Mouse (Mus musculus): Measurements from ENCODE around the gene Pno1. TPM values are rescaled to one million over a fixed set of nuclear protein-coding genes. Genes with fewer than 3 reads are reported as not detected.
"Not testable (repeated sequence)": the region's sequence is repeated elsewhere in the genome, so short reads cannot be mapped to it uniquely, and the experiment has no call there.

Gene Pno1
- polyA plus RNA-seq (2015; fragmentation: Nextera tagmentation; extraction: Ambion mirVana), result 50.3 and 51.0 TPM in 2 replicates

DNA sequence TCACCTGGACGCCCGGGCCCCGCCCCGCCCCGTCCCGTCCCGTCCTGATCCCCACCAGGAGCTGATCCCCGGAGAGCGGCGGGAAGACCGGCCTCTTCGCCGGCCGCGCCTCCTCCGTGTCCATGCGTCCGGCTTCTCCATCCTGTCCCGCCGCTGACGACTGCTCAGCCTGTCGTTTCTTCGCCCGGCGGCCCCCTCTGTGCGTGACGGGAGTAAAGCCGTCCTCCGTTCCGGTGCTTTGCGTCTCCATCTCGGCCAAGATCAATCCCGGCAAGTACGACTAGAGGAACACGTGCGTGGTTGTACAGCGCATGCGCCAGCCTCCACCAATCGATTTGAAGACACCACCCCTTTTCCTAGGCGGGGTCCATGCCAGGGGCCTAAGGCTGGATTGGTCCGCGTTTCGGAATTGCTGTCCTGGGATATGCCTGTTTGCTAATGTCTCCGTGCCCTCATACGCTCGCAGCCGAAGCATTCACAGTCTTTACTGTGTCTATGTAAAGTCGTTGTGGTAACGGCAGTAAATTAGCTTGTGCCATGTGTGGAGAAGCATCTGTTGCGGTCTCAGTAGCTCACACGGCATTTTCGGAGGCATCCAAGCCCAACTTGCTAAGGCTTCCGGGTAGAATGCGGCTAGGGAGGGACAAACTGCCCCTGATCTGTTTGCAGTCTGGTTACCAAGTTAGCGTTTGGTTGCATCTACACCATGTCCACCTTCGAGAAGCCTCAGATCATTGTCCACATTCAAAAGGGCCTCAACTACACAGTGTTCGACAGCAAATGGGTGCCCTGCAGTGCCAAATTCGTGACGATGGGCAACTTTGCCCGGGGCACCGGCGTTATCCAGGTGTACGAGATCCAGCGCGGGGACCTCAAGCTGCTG is at the start of gene Pno1:
Gene Pno1, minus strand, starts transcription at position 311 of the 883 bp plus-strand sequence.
- peak; percentile 99 for ATAC-seq (ENCODE audit: low FRiP score)
- Histone ChIP-seq H3K27ac (peak within 1 kb of the TSS; percentile 82), H3K9me3 (no peaks in the 10 kb centered on the region), H3K9ac (peak within 1 kb of the TSS; percentile 85), H3K36me3 (peaks cover 22% of the 10 kb centered on the region), H3K4me1 (replicated peaks) (peaks cover 20% of the 10 kb centered on the region), H3K27me3 (no peaks in the 10 kb centered on the region), H3K4me2 (peak within 1 kb of the TSS; percentile 68), H3K4me3 (peak within 1 kb of the TSS; percentile 91)
- under 1% methylated on average over 65 of the region's 65 CpGs for WGBS

DNA sequence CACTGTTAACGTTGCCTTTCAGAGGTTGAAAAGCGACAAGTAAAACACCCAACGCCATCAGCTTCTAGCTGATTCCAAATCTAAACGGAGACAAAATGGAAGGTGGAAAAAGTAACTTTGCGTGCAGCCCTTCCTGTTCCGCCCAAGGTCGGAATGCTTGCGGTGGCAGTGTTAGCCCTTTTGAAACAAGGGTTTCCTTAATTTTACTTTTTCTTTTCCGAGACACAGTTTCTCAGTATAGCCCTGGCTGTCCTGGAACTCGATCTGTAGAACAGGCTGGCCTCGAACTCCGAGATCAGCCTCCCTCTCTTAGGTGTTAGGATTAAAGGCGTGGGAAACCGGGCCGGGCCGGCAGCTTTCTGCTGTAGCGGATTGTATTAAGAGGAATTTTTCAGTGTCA is 46.5 kb upstream of the Pno1 start:
- Histone ChIP-seq H3K4me2 (peak overlapping the region; percentile 63), H3K9me3 (no peaks in the 10 kb centered on the region), H3K27me3 (no peaks in the 10 kb centered on the region), H3K36me3 (no peaks in the 10 kb centered on the region), H3K9ac (peak overlapping the region; percentile 83), H3K4me1 (replicated peaks) (peaks cover 17% of the 10 kb centered on the region), H3K4me3 (peak overlapping the region; percentile 71), H3K27ac (peak overlapping the region; percentile 92)
- peak; percentile 21; the same call in 1 of the 2 replicates for ATAC-seq (ENCODE audit: low FRiP score)
- WGBS, result 1% methylated on average over 17 of the region's 17 CpGs

DNA sequence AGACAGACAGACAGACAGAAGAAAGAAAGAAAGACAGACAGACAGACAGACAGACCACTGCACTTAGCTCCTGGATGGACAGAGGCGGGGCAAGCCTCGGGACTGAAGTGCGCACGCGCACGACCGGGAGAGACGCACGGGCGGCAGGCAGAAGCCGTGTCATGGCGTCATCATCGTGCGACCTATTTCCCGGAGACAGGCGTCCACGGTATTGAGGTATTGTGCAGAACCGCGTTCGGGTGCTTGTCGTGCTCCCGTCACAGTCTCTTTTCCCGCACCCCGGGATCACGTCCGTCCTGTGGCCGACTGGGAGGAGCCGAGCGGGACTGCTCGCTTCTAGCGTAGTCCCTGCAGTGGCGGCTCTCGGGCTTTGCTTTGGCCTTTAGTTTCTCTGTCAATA is 46.1 kb upstream of the Pno1 start, which contains the start of gene C1d:
Gene C1d, plus strand, starts transcription at position 137 of the 400 bp plus-strand sequence.
- H3K4me3 ChIP-seq, result peak within 1 kb of the TSS; percentile 71
- ATAC-seq (ENCODE audit: low FRiP score), result peak; percentile 94

DNA sequence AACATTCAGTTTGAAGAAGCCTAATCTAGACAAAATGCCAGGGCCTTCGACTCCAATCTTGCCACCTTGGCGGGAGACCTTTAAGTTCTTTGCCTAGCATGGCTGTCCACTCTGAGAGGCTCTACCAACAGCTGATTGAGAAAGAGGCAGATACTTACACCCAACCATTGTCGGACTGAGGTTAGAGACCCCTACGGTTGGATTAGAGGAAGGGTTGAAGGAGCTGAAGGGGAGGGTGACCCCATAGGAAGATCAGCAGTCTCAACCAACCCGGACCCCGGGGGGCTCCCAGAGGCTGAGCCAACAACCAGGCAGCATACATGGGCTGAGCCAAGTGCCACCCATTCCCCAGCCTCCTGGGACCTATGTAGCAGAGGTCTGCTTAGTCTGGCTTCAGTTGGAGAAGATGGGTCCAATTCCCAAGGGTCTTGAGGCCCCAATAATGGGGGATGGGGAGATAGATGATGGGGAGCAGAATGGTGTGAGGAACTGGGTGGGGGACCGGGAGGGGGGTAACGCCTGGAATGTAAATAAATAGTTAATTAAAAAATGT is 45.5 kb upstream of the Pno1 start:
- Histone ChIP-seq H3K36me3 (no peaks in the 10 kb centered on the region), H3K9ac (peak overlapping the region; percentile 83), H3K4me3 (peak overlapping the region; percentile 71), H3K27ac (peak overlapping the region; percentile 92; the same call in 1 of the 2 replicates), H3K9me3 (no peaks in the 10 kb centered on the region), H3K27me3 (no peaks in the 10 kb centered on the region), H3K4me2 (peak overlapping the region; percentile 63), H3K4me1 (replicated peaks) (peaks cover 17% of the 10 kb centered on the region)
- ATAC-seq (ENCODE audit: low FRiP score), result peak; percentile 82
- WGBS, result 63% methylated on average over 8 of the region's 8 CpGs

More for the DNA sequence above, 46.1 kb upstream of the Pno1 start, which contains the start of gene C1d:
- under 1% methylated on average over 33 of the region's 33 CpGs for WGBS
- H3K4me1 ChIP-seq (replicated peaks), result peaks cover 17% of the 10 kb centered on the region
- peak within 1 kb of the TSS; percentile 92 for H3K27ac ChIP-seq
- H3K4me2 ChIP-seq, result peak within 1 kb of the TSS; percentile 63
- H3K9me3 ChIP-seq, result no peaks in the 10 kb centered on the region
- H3K9ac ChIP-seq, result peak within 1 kb of the TSS; percentile 83
- H3K27me3 ChIP-seq, result no peaks in the 10 kb centered on the region
- H3K36me3 ChIP-seq, result no peaks in the 10 kb centered on the region

DNA sequence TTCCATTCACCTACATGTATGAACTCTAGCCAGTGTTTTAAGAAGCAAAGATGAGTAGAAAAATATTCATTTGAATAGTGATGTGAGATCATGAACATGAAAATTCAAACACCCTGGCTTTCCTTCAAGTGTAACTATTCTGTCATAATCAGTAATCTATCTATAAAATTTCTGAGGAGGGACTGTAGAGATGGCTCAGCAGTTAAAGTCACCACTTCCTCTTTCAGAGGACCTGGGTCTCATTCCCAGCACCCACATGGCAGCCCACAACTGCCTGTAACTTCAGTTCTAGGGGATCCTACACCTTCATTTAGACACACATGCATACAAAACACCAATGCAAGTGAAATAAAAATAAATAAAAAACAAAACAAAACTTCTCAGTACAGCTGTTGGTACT is 37.3 kb upstream of the Pno1 start:
- no peak overlapping the region for H3K27ac ChIP-seq

DNA sequence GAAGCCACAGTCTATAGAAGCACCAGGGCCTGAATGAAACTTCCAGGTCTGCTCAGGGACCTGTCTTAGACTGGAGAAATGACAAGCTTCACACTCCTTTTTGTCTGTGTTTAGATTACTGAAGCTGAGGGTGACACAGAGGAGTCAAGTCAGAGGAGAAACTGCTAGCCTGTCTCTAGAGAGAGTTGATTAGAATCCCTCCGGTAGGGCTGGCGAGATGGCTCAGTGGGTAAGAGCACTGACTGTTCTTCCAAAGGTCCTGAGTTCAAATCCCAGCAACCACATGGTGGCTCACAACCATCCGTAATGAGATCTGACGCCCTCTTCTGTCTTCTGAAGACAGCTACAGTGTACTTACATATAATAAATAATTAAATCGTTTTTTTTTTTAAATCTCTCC is 27.2 kb upstream of the Pno1 start:
- WGBS, result 93% methylated on average over 5 of the region's 5 CpGs
- H3K27me3 ChIP-seq; H3K4me3 ChIP-seq; H3K9ac ChIP-seq; H3K4me2 ChIP-seq; ATAC-seq (ENCODE audit: low FRiP score); H3K9me3 ChIP-seq; H3K27ac ChIP-seq; H3K4me1 ChIP-seq (replicated peaks): not testable (repeated sequence)
- H3K36me3 ChIP-seq, result peaks cover 20% of the 10 kb centered on the region

More for the DNA sequence above, 37.3 kb upstream of the Pno1 start:
- Histone ChIP-seq H3K36me3 (no peaks in the 10 kb centered on the region), H3K4me2 (no peak overlapping the region), H3K4me1 (replicated peaks) (no peaks in the 10 kb centered on the region), H3K27me3 (no peaks in the 10 kb centered on the region), H3K4me3 (no peak overlapping the region), H3K9ac (no peak overlapping the region), H3K9me3 (no peaks in the 10 kb centered on the region)
- no peak for ATAC-seq (ENCODE audit: low FRiP score)

DNA sequence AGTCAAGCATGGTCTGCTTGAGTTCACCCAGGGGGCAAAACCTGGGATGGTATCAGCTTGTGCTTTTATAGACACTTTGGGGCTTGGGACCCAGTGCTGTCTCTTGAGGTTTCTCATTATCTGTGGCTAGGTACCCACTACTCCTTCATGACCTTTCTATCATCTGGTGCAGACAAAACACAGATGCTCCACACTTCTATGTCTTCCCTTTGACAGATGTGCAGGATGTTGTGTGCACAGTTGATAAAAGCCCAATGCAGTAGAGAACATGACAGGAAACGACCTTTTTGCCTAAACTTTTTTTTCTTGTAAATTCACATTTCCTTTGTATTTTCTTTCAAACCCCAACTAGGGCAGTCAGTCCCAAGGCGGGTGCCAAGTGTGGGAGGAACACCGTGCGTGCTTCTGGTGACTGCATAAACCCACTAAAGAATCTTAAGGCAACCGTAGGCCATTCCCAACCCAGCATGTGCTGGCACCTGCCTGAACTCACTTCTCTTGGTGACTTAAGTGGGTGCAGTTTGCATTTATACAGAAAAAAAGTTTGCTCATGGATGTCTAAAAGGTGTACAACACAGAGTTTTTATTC is 25.2 kb upstream of the Pno1 start:
- H3K4me3 ChIP-seq, result no peak overlapping the region
- H3K27ac ChIP-seq, result no peak overlapping the region
- H3K9ac ChIP-seq, result no peak overlapping the region
- no peak for ATAC-seq (ENCODE audit: low FRiP score)
- no peaks in the 10 kb centered on the region for H3K9me3 ChIP-seq
- WGBS, result 87% methylated on average over 5 of the region's 5 CpGs
- H3K36me3 ChIP-seq, result peaks cover 30% of the 10 kb centered on the region
- H3K27me3 ChIP-seq, result no peaks in the 10 kb centered on the region
- no peak overlapping the region for H3K4me2 ChIP-seq
- H3K4me1 ChIP-seq (replicated peaks), result no peaks in the 10 kb centered on the region

DNA sequence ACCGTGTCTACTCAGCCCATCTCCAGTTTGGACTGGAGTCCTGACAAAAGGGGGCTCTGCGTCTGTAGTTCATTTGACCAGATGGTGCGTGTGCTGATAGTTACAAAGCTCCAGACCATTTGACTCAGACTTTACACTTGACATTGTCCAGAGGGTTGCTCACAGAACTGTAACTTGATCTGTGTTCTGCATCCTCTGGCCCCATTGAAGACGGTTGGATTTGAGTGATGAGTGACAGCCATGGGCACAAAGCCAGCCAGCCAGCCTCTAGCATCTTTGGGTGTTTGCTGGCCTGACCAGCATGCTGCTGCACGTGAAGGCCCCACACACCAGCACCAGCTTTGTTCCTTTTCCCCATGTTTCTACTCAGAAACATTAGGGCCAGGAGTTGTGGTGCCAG is 21.4 kb upstream of the Pno1 start:
- Histone ChIP-seq H3K4me3 (no peak overlapping the region), H3K27ac (no peak overlapping the region), H3K4me2 (no peak overlapping the region), H3K9ac (no peak overlapping the region), H3K27me3 (no peaks in the 10 kb centered on the region), H3K9me3 (no peaks in the 10 kb centered on the region), H3K36me3 (peaks cover 44% of the 10 kb centered on the region), H3K4me1 (replicated peaks) (no peaks in the 10 kb centered on the region)
- 86% methylated on average over 5 of the region's 5 CpGs for WGBS
- no peak for ATAC-seq (ENCODE audit: low FRiP score)

DNA sequence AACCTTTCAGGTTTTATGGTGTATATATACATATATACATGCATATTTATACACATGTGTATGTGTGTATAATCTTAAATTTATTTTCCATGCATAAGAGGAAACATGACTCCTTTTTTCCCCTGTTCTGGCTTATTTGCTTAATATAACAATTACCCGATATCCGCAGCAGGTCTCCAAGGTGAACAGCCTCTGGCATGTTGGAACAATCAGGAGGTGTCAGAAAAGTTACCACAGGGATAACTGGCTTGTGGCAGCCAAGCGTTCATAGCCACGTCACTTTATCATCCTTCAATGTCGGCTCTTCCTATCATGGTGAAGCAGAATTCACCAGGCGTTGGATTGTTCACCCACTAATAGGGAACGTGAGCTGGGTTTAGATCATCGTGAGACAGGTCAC is 9.8 kb upstream of the Pno1 start:
- no peak overlapping the region for H3K4me3 ChIP-seq
- 94% methylated on average over 8 of the region's 8 CpGs for WGBS

DNA sequence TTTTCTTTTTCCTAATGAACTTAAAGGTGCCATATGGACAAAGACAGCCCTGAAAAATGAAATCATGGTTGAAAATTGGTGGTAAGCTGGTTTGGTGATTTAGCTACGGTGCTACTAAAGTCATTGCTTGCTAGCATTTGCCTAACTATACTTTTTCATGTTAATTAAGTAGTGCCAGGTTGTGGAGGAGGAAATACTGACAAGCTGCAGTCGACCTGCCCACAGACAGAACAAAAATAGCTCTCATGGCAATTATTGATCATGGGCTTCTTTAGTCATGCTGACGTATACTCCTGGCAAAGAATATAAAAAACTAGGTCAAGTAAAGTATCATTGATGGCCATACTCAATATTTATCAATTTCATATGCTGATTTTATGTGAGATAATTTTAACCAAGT is 4.1 kb upstream of the Pno1 start:
- ATAC-seq (ENCODE audit: low FRiP score), result no peak

More for the DNA sequence above, 9.8 kb upstream of the Pno1 start:
- ATAC-seq (ENCODE audit: low FRiP score), result no peak
- no peaks in the 10 kb centered on the region for H3K9me3 ChIP-seq
- H3K36me3 ChIP-seq, result peaks cover 31% of the 10 kb centered on the region
- no peak overlapping the region for H3K9ac ChIP-seq
- H3K27me3 ChIP-seq, result no peaks in the 10 kb centered on the region
- no peak overlapping the region for H3K27ac ChIP-seq
- H3K4me1 ChIP-seq (replicated peaks), result no peaks in the 10 kb centered on the region
- H3K4me2 ChIP-seq, result no peak overlapping the region

DNA sequence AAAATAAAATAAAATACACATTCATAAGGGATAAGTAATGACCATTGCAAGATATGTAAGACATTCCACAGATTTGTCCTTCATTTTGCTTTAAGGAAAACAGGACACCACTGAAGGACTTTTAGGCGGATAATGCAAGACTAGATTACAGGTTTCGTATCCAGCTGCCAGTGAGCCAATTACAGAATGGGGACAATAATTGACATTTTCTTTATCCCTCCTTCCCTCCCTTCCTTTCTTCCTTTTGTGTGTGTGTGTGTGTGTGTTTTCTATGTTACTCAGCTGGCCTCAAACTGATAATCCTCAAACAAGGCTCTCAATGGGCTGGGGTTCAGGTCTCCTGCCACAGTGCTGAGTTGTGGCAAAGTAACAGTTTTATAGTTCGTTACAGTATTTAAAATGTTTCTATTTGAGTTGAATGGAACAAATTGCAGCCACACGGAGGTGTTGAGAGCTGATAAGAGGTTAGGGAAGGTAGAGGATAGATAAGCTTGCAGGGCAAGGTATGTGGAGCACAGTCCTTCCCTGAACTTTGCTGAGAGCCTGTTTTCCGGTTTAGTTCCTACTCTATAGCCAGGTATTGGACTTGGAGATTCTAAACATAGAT is 1.6 kb upstream of the Pno1 start:
- H3K9me3 ChIP-seq, result no peaks in the 10 kb centered on the region
- no peak overlapping the region for H3K27ac ChIP-seq
- peaks cover 12% of the 10 kb centered on the region for H3K36me3 ChIP-seq
- peak overlapping the region; percentile 67 for H3K4me2 ChIP-seq
- no peaks in the 10 kb centered on the region for H3K27me3 ChIP-seq
- H3K9ac ChIP-seq, result peak overlapping the region; percentile 36; the same call in 1 of the 2 replicates
- no peak for ATAC-seq (ENCODE audit: low FRiP score)
- H3K4me3 ChIP-seq, result peak overlapping the region; percentile 91; the same call in 1 of the 2 replicates
- H3K4me1 ChIP-seq (replicated peaks), result peaks cover 20% of the 10 kb centered on the region
- 86% methylated on average over 5 of the region's 5 CpGs for WGBS

More for the DNA sequence above, 4.1 kb upstream of the Pno1 start:
- Histone ChIP-seq H3K4me1 (replicated peaks) (peaks cover 16% of the 10 kb centered on the region), H3K4me3 (no peak overlapping the region), H3K27ac (no peak overlapping the region), H3K9ac (no peak overlapping the region), H3K36me3 (no peaks in the 10 kb centered on the region; the same call in 1 of the 2 replicates), H3K4me2 (no peak overlapping the region), H3K27me3 (no peaks in the 10 kb centered on the region), H3K9me3 (no peaks in the 10 kb centered on the region)
- 91% methylated on average over 3 of the region's 3 CpGs for WGBS

DNA sequence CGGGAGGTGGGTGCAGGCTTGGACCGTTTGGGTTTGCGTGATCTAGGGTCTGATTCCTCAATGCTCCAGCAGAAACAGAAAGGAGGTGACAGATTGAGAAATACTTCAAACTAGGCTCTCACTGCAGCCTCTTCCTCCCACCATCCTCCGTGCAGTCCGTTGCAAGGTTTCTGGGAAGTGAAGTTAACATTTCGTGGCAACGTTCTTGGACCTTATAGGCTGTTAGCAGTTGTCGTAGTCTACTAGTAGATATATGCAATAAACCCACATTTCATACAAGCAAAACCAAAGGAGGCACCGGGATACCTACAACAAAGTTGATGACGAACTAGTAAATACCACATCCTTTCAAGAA is 750 bp upstream of the Pno1 start:
- Histone ChIP-seq H3K9me3 (no peaks in the 10 kb centered on the region), H3K4me1 (replicated peaks) (peaks cover 20% of the 10 kb centered on the region), H3K9ac (peak overlapping the region; percentile 85), H3K27me3 (no peaks in the 10 kb centered on the region), H3K4me2 (peak overlapping the region; percentile 67), H3K27ac (peak overlapping the region; percentile 82), H3K36me3 (peaks cover 17% of the 10 kb centered on the region), H3K4me3 (peak overlapping the region; percentile 91)
- under 1% methylated on average over 10 of the region's 10 CpGs for WGBS
- ATAC-seq (ENCODE audit: low FRiP score), result no peak
